Mouse (Mus musculus): ENCODE results near the gene Hps4.

- no peak for TF ChIP-seq CTCF (IDR thresholded peaks at IDR 0.05; ENCODE audit: extremely low read depth, insufficient read length, insufficient replicate concordance, low read depth, low read length)
- no peak for TF ChIP-seq POLR2A (IDR thresholded peaks at IDR 0.05; ENCODE audit: low read depth, low read length)
Measured at GRCm38 (mm10) chr5:112326446-112327009, 16.4 kb upstream of the Hps4 start.

All from small intestine, adult 2 months (tissue).